Mouse (Mus musculus) hindbrain, embryonic 12.5 days (tissue): Measurements from ENCODE around the gene Hoxc10. TPM values are rescaled to one million over a fixed set of nuclear protein-coding genes. Genes with fewer than 3 reads are reported as not detected.

Source experiments
- ATAC-seq: fragments of 200-750 bp; cut with Nextera tagmentation; 2 replicates; pipeline ENCODE4 v1.8.0; 2017; ENCODE audit warnings: moderate TSS enrichment; ENCODE audit not compliant: low FRiP score
- H3K27ac ChIP-seq: fragments of 300-500 bp; sonication (generic); 2 replicates; pipeline ENCODE4 v1.5.1; 2016; ENCODE audit warnings: mild to moderate bottlenecking
- H3K27me3 ChIP-seq: fragments of 300-500 bp; sonication (generic); 2 replicates; pipeline ENCODE4 v1.6.1; 2016; ENCODE audit warnings: mild to moderate bottlenecking
- H3K36me3 ChIP-seq: fragments of 300-500 bp; sonication (generic); 2 replicates; pipeline ENCODE4 v1.6.1; 2016; ENCODE audit warnings: mild to moderate bottlenecking
- H3K4me1 ChIP-seq: fragments of 300-500 bp; sonication (generic); 2 replicates; pipeline ENCODE4 v1.6.1; 2016
- H3K4me2 ChIP-seq: fragments of 300-500 bp; sonication (generic); replicated peaks from 2 replicates; pipeline ENCODE4 v1.6.1; 2016; ENCODE audit warnings: mild to moderate bottlenecking
- H3K4me3 ChIP-seq: fragments of 300-500 bp; sonication (generic); 2 replicates; pipeline ENCODE4 v1.5.1; 2016; ENCODE audit warnings: mild to moderate bottlenecking
- H3K9ac ChIP-seq: fragments of 300-500 bp; sonication (generic); 2 replicates; pipeline ENCODE4 v1.6.1; 2016; ENCODE audit warnings: mild to moderate bottlenecking, moderate library complexity
- H3K9me3 ChIP-seq: fragments of 300-500 bp; sonication (generic); replicated peaks from 2 replicates; pipeline ENCODE4 v1.6.1; 2016; ENCODE audit warnings: mild to moderate bottlenecking
- WGBS: fragments of 180-500 bp; shearing (Covaris S2); methylation state at CpG from one replicate; pipeline ENCODE4 v1.1.7; 2016; 5-methylcytosine and 5-hydroxymethylcytosine counted together
- polyA plus RNA-seq: library from polyadenylated mRNA; unstranded; fragments of >200 nt; fragmentation: Nextera tagmentation; extraction: Ambion mirVana; gene quantifications from 2 replicates; pipeline ENCODE4 v1.2.1, GENCODE M21; 2016

Hoxc10 gene
- polyA plus RNA-seq, 1 experiment from 2014 or later: not detected

DNA sequence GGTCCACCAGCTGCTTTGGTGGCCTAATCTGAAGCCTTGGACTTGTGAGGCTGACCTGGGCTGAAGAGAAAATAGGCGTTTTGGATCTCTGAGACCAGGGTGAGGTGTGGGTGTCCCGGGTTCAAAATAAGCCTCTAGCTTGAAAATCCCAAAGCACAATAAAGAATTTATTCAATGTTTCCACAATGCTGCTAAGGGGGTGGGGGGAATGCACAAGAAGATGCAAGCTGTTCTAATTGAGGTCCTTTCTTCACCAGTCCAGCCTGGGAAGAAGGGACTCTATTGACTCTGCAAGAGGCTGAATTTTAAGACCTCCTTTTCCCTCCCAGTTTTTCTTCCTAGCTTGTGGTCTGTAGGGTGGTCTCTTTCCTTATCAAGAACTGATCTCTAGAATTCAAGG, 15.7 kb upstream of the Hoxc10 start:
- H3K4me3 ChIP-seq: no peak overlapping the region
- peaks cover 100% of the 10 kb centered on the region for H3K27me3 ChIP-seq
- no peaks in the 10 kb centered on the region for H3K4me1 ChIP-seq
- H3K4me2 ChIP-seq: no peak overlapping the region
- 14% methylated on average over 2 of the region's 2 CpGs for WGBS
- H3K9me3 ChIP-seq: no peaks in the 10 kb centered on the region
- ATAC-seq: no peak
- H3K27ac ChIP-seq: no peak overlapping the region
- no peaks in the 10 kb centered on the region for H3K36me3 ChIP-seq
- no peak overlapping the region for H3K9ac ChIP-seq

DNA sequence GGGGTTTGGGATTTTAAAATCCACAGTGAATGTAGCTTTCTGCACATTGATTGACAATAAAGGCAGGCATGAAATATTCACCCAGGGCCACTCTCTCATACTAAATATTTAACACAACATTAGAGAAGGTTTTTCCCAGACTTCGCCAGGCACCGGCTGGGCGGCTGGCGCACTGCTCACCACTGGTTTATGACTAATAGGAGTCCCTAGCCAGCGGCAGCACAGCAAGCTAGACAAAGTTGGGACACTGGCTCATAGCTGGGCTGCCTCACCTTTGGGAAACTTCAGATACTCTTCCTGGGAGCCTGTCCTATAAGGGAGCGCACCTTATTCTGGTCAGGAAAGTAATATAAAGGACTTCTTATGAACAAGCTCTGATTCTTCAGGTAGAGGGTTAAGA, 13.0 kb upstream of the Hoxc10 start:
- no peaks in the 10 kb centered on the region for H3K9me3 ChIP-seq
- no peak overlapping the region for H3K9ac ChIP-seq
- H3K4me2 ChIP-seq: no peak overlapping the region
- no peaks in the 10 kb centered on the region for H3K36me3 ChIP-seq
- H3K4me1 ChIP-seq: no peaks in the 10 kb centered on the region
- 5% methylated on average over 6 of the region's 6 CpGs for WGBS
- no peak for ATAC-seq
- no peak overlapping the region for H3K27ac ChIP-seq
- H3K4me3 ChIP-seq: no peak overlapping the region
- H3K27me3 ChIP-seq: peaks cover 100% of the 10 kb centered on the region

DNA sequence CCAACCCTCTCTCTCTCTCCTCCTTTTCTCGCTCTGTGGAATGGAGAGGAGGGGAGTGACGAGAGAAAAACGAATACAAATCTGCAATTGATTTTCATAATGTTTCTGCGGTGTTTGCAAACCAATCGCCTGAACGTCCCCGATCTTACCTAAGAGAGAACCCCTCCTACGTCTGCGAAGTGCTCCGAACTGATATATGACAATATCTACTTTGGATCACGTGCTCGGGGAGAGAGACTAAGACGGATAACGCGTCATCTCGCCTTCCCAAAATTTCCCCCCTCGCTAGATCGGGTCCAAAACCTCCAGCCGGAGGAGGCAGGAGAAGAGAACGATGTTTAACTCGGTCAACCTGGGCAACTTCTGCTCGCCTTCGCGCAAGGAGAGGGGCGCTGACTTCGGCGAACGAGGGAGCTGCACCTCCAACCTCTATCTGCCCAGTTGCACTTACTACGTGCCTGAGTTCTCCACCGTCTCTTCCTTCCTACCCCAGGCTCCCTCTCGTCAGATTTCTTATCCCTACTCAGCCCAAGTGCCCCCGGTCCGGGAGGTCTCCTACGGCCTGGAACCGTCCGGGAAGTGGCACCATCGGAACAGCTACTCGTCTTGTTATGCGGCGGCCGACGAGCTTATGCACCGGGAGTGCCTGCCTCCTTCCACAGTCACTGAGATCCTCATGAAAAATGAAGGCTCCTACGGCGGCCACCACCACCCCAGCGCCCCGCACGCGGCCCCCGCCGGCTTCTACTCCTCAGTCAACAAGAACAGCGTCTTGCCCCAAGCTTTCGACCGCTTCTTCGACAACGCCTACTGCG, 12.2 kb upstream of the Hoxc10 start, which contains the start of gene Hoxc11:
Hoxc11 (plus strand) TSS at position 236 of the 815 bp plus-strand sequence.
- Histone ChIP-seq H3K27me3 (peaks cover 99% of the 10 kb centered on the region), H3K9me3 (no peaks in the 10 kb centered on the region), H3K4me1 (no peaks in the 10 kb centered on the region), H3K4me3 (no peak within 1 kb of the TSS), H3K27ac (no peak within 1 kb of the TSS), H3K4me2 (no peak within 1 kb of the TSS), H3K36me3 (no peaks in the 10 kb centered on the region), H3K9ac (no peak within 1 kb of the TSS)
- under 1% methylated on average over 57 of the region's 57 CpGs for WGBS
- ATAC-seq: no peak

DNA sequence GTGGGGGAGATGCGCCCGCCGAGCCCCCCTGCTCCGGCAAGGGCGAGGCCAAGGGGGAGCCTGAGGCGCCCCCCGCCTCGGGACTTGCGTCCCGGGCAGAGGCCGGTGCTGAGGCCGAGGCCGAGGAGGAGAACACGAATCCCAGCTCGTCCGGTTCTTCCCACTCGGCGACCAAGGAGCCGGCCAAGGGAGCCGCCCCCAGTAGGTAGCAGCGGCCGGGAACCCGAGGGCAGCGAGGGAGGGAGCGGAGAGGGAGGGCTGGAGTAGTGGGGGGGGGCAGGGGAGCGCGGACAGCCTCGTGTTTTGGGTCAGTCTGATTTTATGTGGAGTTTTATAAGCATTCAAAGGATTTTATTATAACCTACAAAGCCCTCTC, 11.6 kb upstream of the Hoxc10 start:
- no peak overlapping the region for H3K4me2 ChIP-seq
- H3K4me3 ChIP-seq: no peak overlapping the region
- ATAC-seq: no peak
- no peak overlapping the region for H3K27ac ChIP-seq
- H3K27me3 ChIP-seq: peaks cover 99% of the 10 kb centered on the region
- under 1% methylated on average over 28 of the region's 28 CpGs for WGBS
- no peaks in the 10 kb centered on the region for H3K36me3 ChIP-seq
- H3K4me1 ChIP-seq: no peaks in the 10 kb centered on the region
- no peak overlapping the region for H3K9ac ChIP-seq
- H3K9me3 ChIP-seq: no peaks in the 10 kb centered on the region

DNA sequence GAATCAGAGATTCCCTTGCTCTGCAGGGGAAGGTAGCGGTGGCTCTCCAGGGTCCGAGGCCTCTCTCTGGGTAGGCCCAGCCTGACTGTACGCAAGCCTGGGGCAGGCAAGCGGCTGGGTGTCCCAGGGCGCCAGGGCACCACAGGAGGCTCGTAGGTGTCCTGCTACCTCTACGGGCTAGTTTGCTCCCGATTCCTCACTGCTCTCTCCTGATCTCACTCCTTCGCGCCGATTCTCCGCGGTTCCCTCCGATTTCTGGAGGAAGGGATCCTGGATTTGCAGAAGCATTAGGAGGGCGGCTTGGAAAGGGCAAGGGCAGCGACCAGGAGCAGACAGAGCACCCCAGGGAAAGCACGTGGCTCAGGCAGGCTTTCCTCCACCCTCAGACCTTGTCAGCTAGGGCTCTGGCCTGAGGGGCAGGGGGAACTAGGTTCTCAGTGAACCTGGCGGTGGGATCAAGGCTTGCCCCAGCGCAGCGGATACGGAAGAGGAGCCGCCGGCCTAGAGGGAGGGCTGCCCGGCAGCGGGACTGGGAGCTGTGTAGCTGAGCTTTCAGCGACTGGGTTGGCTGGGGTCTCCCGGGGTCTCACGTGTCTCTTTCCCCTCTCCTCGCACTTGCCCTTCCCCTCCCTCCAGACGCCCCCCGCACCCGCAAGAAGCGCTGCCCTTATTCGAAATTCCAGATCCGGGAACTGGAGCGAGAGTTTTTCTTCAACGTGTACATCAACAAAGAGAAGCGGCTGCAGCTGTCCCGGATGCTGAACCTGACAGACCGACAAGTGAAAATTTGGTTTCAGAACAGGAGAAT, 10.6 kb upstream of the Hoxc10 start:
- WGBS: under 1% methylated on average over 40 of the region's 40 CpGs
- no peak overlapping the region for H3K27ac ChIP-seq
- H3K9ac ChIP-seq: no peak overlapping the region
- H3K36me3 ChIP-seq: no peaks in the 10 kb centered on the region
- ATAC-seq: no peak
- no peaks in the 10 kb centered on the region for H3K9me3 ChIP-seq
- H3K27me3 ChIP-seq: peaks cover 99% of the 10 kb centered on the region
- no peak overlapping the region for H3K4me3 ChIP-seq
- no peak overlapping the region for H3K4me2 ChIP-seq
- no peaks in the 10 kb centered on the region for H3K4me1 ChIP-seq

DNA sequence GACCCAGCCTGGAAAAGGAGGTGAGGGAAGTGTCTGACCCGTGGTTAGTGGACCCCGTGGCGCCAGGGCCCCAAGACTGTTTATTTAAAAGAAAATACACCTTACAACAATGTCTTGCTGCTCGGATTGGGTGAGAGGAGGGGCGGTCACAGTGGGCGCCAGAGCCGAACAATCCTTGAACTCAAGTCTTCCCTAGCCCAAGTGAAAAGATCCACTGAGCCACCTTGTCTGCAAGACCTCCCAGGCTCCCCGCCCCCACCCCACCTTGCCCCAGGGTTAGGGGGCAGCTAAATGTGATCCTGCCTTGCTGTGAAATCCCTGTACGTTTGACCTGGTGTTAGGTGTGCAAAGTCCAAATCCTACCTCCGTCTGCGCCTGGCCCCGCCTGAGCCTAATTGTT, 9.7 kb upstream of the Hoxc10 start:
- no peak overlapping the region for H3K4me3 ChIP-seq
- peaks cover 99% of the 10 kb centered on the region for H3K27me3 ChIP-seq
- no peak overlapping the region for H3K4me2 ChIP-seq
- WGBS: 2% methylated on average over 12 of the region's 12 CpGs
- ATAC-seq: no peak
- H3K4me1 ChIP-seq: no peaks in the 10 kb centered on the region
- H3K27ac ChIP-seq: no peak overlapping the region
- no peak overlapping the region for H3K9ac ChIP-seq
- H3K36me3 ChIP-seq: no peaks in the 10 kb centered on the region
- H3K9me3 ChIP-seq: no peaks in the 10 kb centered on the region

DNA sequence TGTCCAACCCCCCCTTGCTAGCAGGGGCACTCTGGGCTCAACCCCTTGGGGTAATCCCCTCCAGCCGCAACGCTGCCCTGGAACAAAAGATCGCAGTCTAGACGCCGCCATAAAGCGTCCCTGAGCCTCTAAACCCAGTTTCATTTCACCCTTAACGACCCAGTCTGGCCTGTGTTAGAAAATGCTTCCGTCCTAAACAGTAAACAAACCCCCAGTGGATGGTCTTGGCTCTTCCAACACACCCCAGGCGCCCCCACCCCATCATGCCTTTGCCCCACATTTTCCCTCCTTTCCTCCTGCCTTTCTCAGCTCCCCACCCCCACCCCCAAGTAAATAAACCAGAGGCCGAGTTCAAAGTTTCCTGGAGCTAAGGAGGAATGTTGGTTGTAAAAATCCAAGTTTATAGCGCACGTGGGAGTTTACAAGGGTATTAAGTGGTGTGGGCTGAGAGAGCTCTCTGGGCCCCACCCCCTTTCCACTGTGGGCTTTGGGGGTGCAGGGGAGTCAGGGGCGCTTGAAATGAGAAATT, 6.9 kb upstream of the Hoxc10 start:
- Histone ChIP-seq H3K9ac (no peak overlapping the region), H3K27me3 (peaks cover 97% of the 10 kb centered on the region), H3K36me3 (no peaks in the 10 kb centered on the region), H3K9me3 (no peaks in the 10 kb centered on the region), H3K27ac (no peak overlapping the region), H3K4me1 (no peaks in the 10 kb centered on the region), H3K4me3 (no peak overlapping the region), H3K4me2 (no peak overlapping the region)
- no peak for ATAC-seq
- 0% methylated on average over 13 of the region's 13 CpGs for WGBS

DNA sequence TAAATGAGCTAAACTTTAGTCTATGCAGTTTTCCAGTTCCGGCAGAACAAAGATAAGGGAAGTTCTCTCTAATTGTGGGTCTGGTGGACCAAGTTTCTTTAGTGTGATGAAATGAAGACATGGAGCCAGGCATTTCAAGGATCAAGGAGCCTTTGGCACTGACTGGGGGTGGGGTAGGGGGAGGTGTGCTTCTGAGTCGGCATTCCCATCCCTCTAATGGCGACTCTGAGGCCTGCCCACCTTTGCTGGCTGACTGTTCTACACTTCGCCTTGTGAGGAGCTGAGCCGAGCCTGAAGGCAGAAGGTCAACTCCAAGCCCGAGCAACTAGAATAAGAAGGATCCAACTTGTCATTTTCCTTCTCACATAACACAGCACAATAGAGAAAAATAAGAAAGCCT, 4.9 kb upstream of the Hoxc10 start:
- Histone ChIP-seq H3K4me3 (no peak overlapping the region), H3K27me3 (peaks cover 97% of the 10 kb centered on the region), H3K9me3 (no peaks in the 10 kb centered on the region), H3K4me2 (no peak overlapping the region), H3K36me3 (no peaks in the 10 kb centered on the region), H3K9ac (no peak overlapping the region), H3K27ac (no peak overlapping the region), H3K4me1 (0 out of 2 replicates have a peak, but pooled peaks cover 5% of the 10 kb centered on the region)
- WGBS: 4% methylated on average over 6 of the region's 6 CpGs
- ATAC-seq: no peak

DNA sequence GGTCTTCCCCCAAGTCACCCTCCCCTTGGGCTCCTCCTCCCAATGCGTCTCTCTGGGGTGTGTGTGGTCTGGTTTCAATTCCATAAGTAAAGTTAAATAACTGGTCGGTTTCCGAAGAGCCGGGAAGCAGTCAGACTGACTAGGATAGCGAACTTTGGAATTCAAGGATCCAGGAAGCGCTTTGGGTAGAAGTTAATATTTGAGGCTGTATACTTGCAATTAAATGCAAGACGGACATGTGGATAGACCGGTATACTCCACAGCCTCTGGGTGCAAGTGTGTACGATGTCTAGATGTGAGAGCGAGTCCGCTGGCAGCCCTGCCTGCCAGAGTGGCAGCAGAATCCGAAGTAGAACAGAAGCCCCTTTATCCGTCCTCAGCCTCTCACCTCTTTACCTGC, 4.1 kb upstream of the Hoxc10 start:
- Histone ChIP-seq H3K4me2 (no peak overlapping the region), H3K27ac (no peak overlapping the region), H3K4me1 (0 out of 2 replicates have a peak, but pooled peaks cover 7% of the 10 kb centered on the region), H3K36me3 (no peaks in the 10 kb centered on the region), H3K9ac (no peak overlapping the region), H3K9me3 (no peaks in the 10 kb centered on the region), H3K4me3 (no peak overlapping the region), H3K27me3 (peaks cover 97% of the 10 kb centered on the region)
- 3% methylated on average over 13 of the region's 13 CpGs for WGBS
- ATAC-seq: no peak

DNA sequence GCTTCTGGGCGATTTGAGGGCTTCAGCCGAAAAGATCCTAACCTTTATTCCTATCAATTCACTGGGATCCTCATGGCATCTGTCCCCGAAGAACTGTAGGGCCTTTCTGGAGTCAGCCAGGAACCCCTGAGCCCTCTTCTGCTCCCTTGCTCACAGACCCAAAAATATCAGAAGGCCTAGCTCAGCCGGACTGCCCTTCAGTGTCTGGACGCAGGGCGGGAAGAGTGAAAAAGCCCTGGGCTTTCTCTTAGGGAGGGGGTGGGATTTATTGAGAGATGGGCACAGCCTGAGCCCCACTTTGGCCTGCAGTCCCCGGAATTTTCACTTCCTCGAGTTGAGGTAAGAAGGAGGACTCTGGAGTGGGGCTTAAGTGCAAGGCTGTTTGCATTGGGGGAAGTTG, 3.3 kb upstream of the Hoxc10 start:
- Histone ChIP-seq H3K4me1 (0 out of 2 replicates have a peak, but pooled peaks cover 7% of the 10 kb centered on the region), H3K27ac (no peak overlapping the region), H3K4me2 (no peak overlapping the region), H3K36me3 (no peaks in the 10 kb centered on the region), H3K9ac (no peak overlapping the region), H3K9me3 (no peaks in the 10 kb centered on the region), H3K4me3 (no peak overlapping the region), H3K27me3 (peaks cover 96% of the 10 kb centered on the region)
- 3% methylated on average over 8 of the region's 8 CpGs for WGBS
- no peak for ATAC-seq

DNA sequence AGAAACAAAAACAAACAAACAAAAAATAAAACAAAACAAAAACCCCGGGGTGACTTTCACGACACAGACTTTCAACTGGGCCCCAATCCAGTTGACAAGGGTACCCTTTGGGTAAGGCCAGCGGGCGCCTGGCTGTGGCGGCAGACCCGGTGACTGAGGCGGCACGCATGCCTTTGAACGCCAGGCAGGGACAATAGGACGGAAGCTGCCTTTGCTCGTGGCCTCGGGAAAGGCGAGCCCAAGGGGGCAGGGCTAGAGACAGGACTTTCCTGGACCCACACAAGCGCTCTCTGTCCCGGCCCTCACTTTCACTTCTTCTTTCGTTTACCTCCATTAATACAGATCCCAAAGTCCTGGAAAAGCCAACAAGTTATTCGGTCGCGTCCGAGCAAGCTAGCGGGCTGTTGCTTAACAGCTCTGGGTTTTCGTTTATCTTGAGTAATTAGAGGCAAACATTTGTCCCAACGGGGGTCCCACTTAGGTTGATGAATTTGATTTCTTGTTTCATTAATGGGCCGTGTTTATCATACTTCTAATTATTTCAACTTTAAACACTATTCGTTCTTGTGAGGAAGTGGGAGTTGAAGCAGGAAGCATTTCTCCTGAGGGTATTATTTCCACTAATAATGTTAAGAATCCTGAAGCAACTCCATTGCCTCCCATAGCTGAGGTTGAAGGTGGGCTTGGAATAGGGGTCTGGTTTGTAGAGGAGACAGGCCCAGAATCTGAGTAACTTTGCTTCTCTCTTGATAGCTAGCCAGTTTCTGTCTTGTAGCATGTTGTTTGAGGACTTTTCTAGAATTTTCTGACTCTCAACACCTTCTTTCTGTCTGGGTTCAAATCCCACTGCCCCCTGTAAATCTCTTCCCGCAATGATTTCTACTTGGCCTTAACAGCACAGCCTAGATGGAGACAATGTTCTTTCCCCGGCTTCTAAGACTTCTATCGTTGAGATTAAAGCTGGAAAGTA, 2.6 kb upstream of the Hoxc10 start:
- H3K36me3 ChIP-seq: no peaks in the 10 kb centered on the region
- 2% methylated on average over 28 of the region's 28 CpGs for WGBS
- no peak overlapping the region for H3K27ac ChIP-seq
- no peak overlapping the region for H3K9ac ChIP-seq
- peaks cover 96% of the 10 kb centered on the region for H3K27me3 ChIP-seq
- no peaks in the 10 kb centered on the region for H3K9me3 ChIP-seq
- H3K4me1 ChIP-seq: 0 out of 2 replicates have a peak, but pooled peaks cover 7% of the 10 kb centered on the region
- H3K4me2 ChIP-seq: no peak overlapping the region
- no peak overlapping the region for H3K4me3 ChIP-seq
- no peak for ATAC-seq
